Mouse (Mus musculus) heart, adult 2 months (tissue): ENCODE measurements around the gene Scgb1a1. TPM values are rescaled to one million over a fixed set of nuclear protein-coding genes. Genes with fewer than 3 reads are reported as not detected.

Experiments
- DNase-seq, 2 experiments: peaks; one replicate each; pipeline ENCODE4 v3.0.0; 2021
- H3K27ac ChIP-seq: fragments of 200-600 bp; 2 replicates; pipeline ENCODE4 v1.8.1; 2022
- H3K27me3 ChIP-seq: fragments of 200-500 bp; 2 replicates; pipeline ENCODE4 v1.6.1; 2012; ENCODE audit warnings: mild to moderate bottlenecking, low read length, inconsistent platforms, mixed read lengths; ENCODE audit not compliant: control insufficient read depth, insufficient read depth
- H3K36me3 ChIP-seq: fragments of 200-500 bp; 2 replicates; pipeline ENCODE4 v1.6.1; 2012; ENCODE audit warnings: low read length, inconsistent platforms; ENCODE audit not compliant: control insufficient read depth, insufficient read depth
- H3K4me1 ChIP-seq: fragments of 200-500 bp; 2 replicates; pipeline ENCODE4 v1.6.1; 2011; ENCODE audit warnings: low read length; ENCODE audit not compliant: control insufficient read depth, insufficient read depth
- H3K4me3 ChIP-seq: fragments of 200-600 bp; 2 replicates; pipeline ENCODE4 v1.8.1; 2022
- H3K79me2 ChIP-seq: fragments of 200-500 bp; replicated peaks from 2 replicates; pipeline ENCODE4 v1.6.1; 2012; ENCODE audit warnings: mild to moderate bottlenecking, inconsistent platforms, low read length, moderate library complexity, mixed read lengths; ENCODE audit not compliant: control insufficient read depth, insufficient read depth
- H3K9ac ChIP-seq: fragments of 200-500 bp; 2 replicates; pipeline ENCODE4 v1.6.1; 2012; ENCODE audit warnings: low read depth, mild to moderate bottlenecking, control low read depth, inconsistent platforms, low read length, mixed read lengths
- CTCF ChIP-seq: fragments of 200-600 bp; IDR thresholded peaks from 2 replicates; pipeline ENCODE4 v1.8.1; 2022; ENCODE audit warnings: antibody characterized with exemption, mild to moderate bottlenecking, moderate library complexity
- EP300 ChIP-seq: fragments of 200-500 bp; IDR thresholded peaks from 2 replicates; pipeline ENCODE4 v1.6.1; 2011; ENCODE audit warnings: low read depth, low read length, control low read depth; ENCODE audit not compliant: insufficient read depth
- POLR2A ChIP-seq: fragments of 200-500 bp; IDR thresholded peaks from 2 replicates; pipeline ENCODE4 v1.6.1; 2011; ENCODE audit warnings: mild to moderate bottlenecking, low read depth, low read length, control low read depth; ENCODE audit not compliant: insufficient read depth
- WGBS: fragments of 180-500 bp; shearing (Covaris S2); methylation state at CpG from one replicate; pipeline ENCODE4 v1.1.7; 2018; 5-methylcytosine and 5-hydroxymethylcytosine counted together
- intact Hi-C: fragments of 180-260 bp; cut with DNase I; formaldehyde crosslinking; loops from one replicate; pipeline ENCODE4 v1.15.1; 2025
- polyA plus RNA-seq: library from polyadenylated mRNA; depleted of rRNA; stranded (reverse); fragments of >200 nt; gene quantifications from 2 replicates; pipeline ENCODE4 v1.2.3, GENCODE M21; 2012
- total RNA-seq, 2 experiments: library from RNA; stranded (reverse); gene quantifications; 2 replicates each; pipeline ENCODE4 v1.2.3; 2021

Gene Scgb1a1
- total and polyA plus RNA-seq, 3 experiments, result 0.73 to 2,957 TPM; not detected in 1

DNA sequence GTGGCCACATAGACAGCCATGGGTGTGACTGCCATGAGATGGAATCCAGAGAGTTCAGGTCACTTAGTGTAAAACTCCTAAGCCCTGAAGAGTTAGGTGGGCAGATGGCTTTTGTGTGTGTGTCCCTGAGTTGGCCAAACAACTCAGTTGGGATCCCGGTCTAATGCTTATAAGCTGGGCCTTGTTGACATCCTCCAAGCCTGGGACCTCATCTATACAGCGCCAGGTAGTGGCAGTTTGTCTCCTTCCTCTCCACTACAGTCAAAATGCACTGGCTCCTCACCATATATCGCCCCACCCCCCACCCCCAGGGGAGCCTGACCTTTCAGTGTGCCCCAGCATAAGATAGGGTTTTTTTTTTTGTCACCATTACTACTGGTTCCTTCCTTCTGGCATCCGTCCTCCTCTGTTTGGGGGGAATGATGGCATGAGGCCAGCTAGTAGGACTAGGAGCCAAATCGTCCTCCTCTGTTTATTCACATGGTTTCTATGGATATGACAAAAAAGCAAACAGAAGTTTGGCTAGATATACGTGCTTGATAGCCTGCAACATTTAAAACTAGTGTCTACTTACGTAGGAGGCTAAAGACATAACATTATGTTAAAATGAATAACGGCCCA lies 18.0 kb downstream of the Scgb1a1 start:
- no peak for TF ChIP-seq CTCF
- TF ChIP-seq POLR2A, result no peak
- 0 out of 2 replicates have a peak, but pooled peaks have one; percentile 25 for TF ChIP-seq EP300
- Histone ChIP-seq H3K4me3 (no peak overlapping the region), H3K27ac (peak overlapping the region; percentile 87), H3K9ac (no peak overlapping the region), H3K36me3 (peaks cover 5% of the 10 kb centered on the region; the same call in 1 of the 2 replicates), H3K79me2 (no peaks in the 10 kb centered on the region), H3K27me3 (no peaks in the 10 kb centered on the region), H3K4me1 (peaks cover 41% of the 10 kb centered on the region)
- intact Hi-C loops, result loop anchor here (2.0 kb wide), 1 partner anchor 43 kb away; no protein-coding TSS in a partner anchor
- WGBS, result 36% methylated on average over 8 of the region's 8 CpGs
- DNase-seq, result peak in 1 of 2 experiments; percentile 53

DNA sequence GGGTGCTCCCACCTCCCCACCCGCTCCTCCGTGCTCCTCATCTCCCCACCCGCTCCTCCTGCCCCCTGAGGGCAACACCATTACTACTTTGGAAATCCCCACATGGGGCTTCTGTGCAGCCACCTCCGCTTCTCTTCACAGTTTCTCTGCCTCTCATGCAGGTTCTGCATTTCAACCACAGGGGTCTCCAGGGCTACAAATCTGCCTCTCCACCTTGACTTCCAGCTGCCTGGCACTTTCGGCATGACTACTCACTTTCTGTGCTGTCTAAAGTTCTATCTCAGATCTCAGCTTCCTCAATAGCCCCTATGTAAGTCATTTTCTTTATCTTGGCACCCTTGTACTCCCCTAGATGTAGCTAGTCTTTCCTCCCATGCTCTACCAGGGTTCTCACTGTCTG lies 20.5 kb downstream of the Scgb1a1 start:
- H3K36me3 ChIP-seq, result peaks cover 2% of the 10 kb centered on the region; the same call in 1 of the 2 replicates
- DNase-seq, result no peak
- no peak overlapping the region for H3K9ac ChIP-seq
- intact Hi-C loops, result no loop called here
- peaks cover 29% of the 10 kb centered on the region for H3K4me1 ChIP-seq
- no peaks in the 10 kb centered on the region for H3K79me2 ChIP-seq
- no peaks in the 10 kb centered on the region for H3K27me3 ChIP-seq
- no peak overlapping the region for H3K4me3 ChIP-seq
- 92% methylated on average over 5 of the region's 5 CpGs for WGBS
- TF ChIP-seq POLR2A (no peak), EP300 (no peak), CTCF (no peak)
- H3K27ac ChIP-seq, result no peak overlapping the region

DNA sequence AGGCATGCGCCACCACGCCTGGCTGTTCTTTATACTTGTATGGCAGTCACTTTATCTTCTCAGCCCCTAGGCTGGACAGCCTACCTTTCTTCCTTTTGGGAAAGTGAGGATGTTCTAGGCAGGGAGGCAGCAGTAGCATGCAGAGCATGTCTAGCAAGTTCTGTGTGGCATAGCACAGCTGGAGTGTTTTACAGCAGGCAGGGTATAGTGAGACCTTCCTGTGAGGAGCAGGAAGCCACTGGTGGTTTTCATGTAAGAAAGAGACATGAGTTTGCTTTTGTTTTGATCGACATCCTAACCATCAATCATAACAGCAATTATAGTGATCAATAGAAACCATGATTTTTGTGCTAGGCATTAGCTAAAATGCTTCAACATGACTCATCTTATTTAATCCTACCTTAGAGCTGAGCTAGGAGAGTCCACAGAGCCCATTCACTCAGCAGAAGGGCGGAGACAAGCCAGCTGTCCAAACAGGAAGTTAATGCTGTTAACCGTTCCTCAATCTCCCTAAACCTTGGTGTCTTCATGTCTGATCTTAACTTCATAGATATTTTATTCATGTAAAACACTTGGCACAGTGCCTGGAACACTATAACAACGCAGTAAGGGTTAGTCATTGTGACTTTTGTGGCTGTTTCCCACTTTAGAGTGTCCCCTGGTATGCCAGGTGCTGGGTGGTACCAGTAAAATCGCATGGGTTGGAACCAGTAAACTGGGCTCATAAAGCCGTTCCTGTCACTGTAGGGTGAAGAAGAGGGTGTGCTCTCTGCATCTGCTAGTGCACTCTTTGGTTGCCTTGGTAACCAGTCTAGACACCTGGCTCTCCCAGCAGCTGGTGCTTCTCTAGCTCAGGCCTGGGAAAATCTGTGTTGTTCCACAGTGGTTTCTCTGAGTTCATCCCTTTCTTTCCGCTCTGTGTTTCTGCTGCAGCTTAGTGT lies 21.9 kb downstream of the Scgb1a1 start:
- Histone ChIP-seq H3K27me3 (no peaks in the 10 kb centered on the region), H3K36me3 (peaks cover 2% of the 10 kb centered on the region; the same call in 1 of the 2 replicates), H3K79me2 (no peaks in the 10 kb centered on the region), H3K27ac (peak overlapping the region; percentile 38), H3K4me1 (peaks cover 18% of the 10 kb centered on the region), H3K9ac (no peak overlapping the region), H3K4me3 (no peak overlapping the region)
- no peak for TF ChIP-seq EP300
- 49% methylated on average over 9 of the region's 9 CpGs for WGBS
- intact Hi-C loops, result no loop called here
- DNase-seq, result no peak

DNA sequence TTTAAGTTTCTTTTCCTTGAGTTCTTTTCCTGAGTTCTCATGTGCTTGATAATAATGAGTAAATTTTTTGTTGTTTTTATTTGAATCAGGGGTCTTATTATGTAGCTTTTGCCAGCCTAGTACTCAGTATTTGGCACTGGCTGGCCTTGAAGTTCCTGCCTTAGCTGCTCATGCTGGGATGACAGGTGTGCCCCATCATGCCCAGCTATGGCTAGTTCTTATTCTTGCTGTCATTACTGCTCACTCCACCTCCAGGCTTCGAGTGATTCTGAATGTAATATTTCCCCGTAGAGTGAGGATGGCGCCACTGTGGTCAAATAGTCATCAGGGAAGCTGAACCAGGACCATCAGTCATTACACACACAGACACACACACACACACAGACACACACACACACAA lies 23.9 kb downstream of the Scgb1a1 start:
- Histone ChIP-seq H3K4me1 (peaks cover 8% of the 10 kb centered on the region), H3K27ac (no peak overlapping the region), H3K4me3 (no peak overlapping the region), H3K79me2 (no peaks in the 10 kb centered on the region), H3K36me3 (no peaks in the 10 kb centered on the region), H3K27me3 (no peaks in the 10 kb centered on the region), H3K9ac (no peak overlapping the region)
- intact Hi-C loops, result no loop called here
- 90% methylated on average over 3 of the region's 3 CpGs for WGBS
- DNase-seq, result no peak
- TF ChIP-seq POLR2A (no peak), CTCF (no peak), EP300 (no peak)

DNA sequence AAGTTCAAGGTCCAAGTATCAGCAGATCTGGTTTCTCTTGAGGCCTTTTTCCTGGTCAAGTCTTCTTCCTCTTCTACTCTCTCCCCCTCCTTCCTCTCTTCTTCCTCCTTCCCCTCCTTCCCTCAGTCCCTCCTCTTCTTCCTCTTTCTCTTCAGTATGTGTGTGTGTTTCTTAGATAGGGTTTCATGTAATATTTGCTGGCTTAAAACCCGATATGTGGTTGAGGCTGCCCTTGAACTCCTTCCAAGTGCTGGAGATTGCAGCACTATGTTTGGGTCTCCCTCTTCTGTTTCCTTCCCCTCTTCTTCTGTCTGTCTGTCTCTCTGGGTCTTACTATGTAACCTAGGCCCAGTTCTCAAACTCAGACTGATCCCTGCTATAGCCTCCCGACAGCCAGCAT lies 24.9 kb downstream of the Scgb1a1 start:
- Histone ChIP-seq H3K27ac (no peak overlapping the region), H3K36me3 (no peaks in the 10 kb centered on the region), H3K4me1 (peaks cover 8% of the 10 kb centered on the region), H3K9ac (no peak overlapping the region), H3K79me2 (no peaks in the 10 kb centered on the region), H3K4me3 (no peak overlapping the region), H3K27me3 (no peaks in the 10 kb centered on the region)
- TF ChIP-seq EP300 (no peak), CTCF (no peak), POLR2A (no peak)
- no peak for DNase-seq
- WGBS, result 81% methylated on average over 2 of the region's 2 CpGs
- intact Hi-C loops, result no loop called here
